ENCODE assay signal across 10 mouse cellular contexts in the genomic region with DNA sequence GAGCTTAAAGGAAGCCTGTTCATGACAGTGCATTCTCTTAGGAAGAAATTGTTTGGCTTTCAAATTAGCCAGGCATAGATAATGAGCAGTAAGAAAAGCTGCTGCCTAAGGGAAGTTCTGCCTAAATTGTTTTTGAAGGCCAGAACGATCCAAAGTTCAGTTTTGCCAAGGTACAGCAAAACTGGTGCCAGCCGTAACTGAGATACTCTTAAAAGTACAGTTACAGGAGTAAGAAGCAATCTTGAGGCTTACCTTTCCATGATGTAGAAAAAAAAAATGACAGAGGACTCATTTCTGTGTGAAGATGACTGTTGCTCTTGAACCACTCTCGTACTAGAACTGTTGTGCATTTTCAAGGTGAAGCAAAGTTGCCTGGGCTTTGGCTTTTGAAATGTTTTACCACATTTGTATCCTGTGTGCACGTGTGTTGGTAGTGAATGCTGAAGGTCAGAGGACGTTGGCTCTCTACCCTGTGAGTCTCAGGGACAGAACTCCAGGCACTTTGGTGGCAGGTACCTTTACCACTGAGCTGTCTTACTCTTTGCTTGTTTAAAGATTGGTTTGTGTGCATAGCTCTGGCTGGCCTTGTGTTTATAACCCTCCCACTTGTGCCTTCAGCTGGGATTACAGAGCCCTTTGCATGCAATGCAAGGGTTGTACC. TPM values are rescaled to one million over a fixed set of nuclear protein-coding genes. Genes with fewer than 3 reads are reported as not detected.
A peak's percentile ranks its signal among the peaks of the same experiment; 100 is the strongest.
DNase-seq lines count a peak whose midpoint lies in the region; ATAC-seq lines count a peak whose summit lies in the region.
"Had no signal": no experiment of that assay in that cellular context is flagged by ENCODE, and none has a peak within 500 bp of the region (broad histone marks: within the 10 kb centered on the region; RNA-seq: fewer than 3 reads in every experiment).

No protein-coding gene starts in this region.

- ATAC-seq in lung, embryonic 16.5 days (ENCODE audit: low read depth), result no peak
- ATAC-seq in kidney, embryonic 16.5 days (ENCODE audit: low FRiP score, low TSS enrichment), result no peak
- ATAC-seq in neural tube, embryonic 14.5 days (ENCODE audit: low read depth), result no peak
- no peak for ATAC-seq in granulocyte monocyte progenitor cell, adult 5-6 weeks (replicated peaks; ENCODE audit: poor library complexity, severe bottlenecking)

- H3K9ac ChIP-seq in lung, embryonic 16.5 days (ENCODE audit: low read length), result peak overlapping the region; percentile 20; the same call in 1 of the 2 replicates
- peak overlapping the region; percentile 41 for H3K9ac ChIP-seq in kidney, embryonic 16.5 days (replicated peaks; ENCODE audit: low read length)
- no peak overlapping the region; the same call in 1 of the 2 replicates for H3K9ac ChIP-seq in neural tube, embryonic 14.5 days (replicated peaks; ENCODE audit: low read depth, low read length)

- peaks cover 22% of the 10 kb centered on the region for H3K36me3 ChIP-seq in lung, embryonic 16.5 days (ENCODE audit: control insufficient read depth, insufficient read depth, low read length)
- H3K36me3 ChIP-seq in kidney, embryonic 16.5 days (ENCODE audit: insufficient read depth, low read length), result peaks cover 28% of the 10 kb centered on the region
- peaks cover 3% of the 10 kb centered on the region; the same call in 1 of the 2 replicates for H3K36me3 ChIP-seq in neural tube, embryonic 14.5 days (ENCODE audit: control insufficient read depth, insufficient read depth, low read length)

- no peak overlapping the region for H3K4me3 ChIP-seq in lung, embryonic 16.5 days (ENCODE audit: low read length)
- peak overlapping the region; percentile 22 for H3K4me3 ChIP-seq in kidney, embryonic 16.5 days (ENCODE audit: low read length)
- no peak overlapping the region for H3K4me3 ChIP-seq in neural tube, embryonic 14.5 days (ENCODE audit: low read depth, low read length)
- H3K4me3 ChIP-seq: hindbrain, embryonic 10.5 days had no signal

- no peaks in the 10 kb centered on the region for H3K27me3 ChIP-seq in lung, embryonic 16.5 days (ENCODE audit: control insufficient read depth, insufficient read depth, low read depth, low read length)
- no peaks in the 10 kb centered on the region for H3K27me3 ChIP-seq in kidney, embryonic 16.5 days (ENCODE audit: insufficient read depth, low read length)
- no peaks in the 10 kb centered on the region for H3K27me3 ChIP-seq in neural tube, embryonic 14.5 days (ENCODE audit: control insufficient read depth, insufficient read depth, low read length)

- H3K4me2 ChIP-seq in lung, embryonic 16.5 days (ENCODE audit: low read depth, low read length), result no peak overlapping the region
- peak overlapping the region; percentile 23 for H3K4me2 ChIP-seq in kidney, embryonic 16.5 days (replicated peaks; ENCODE audit: low read depth, low read length)
- peak overlapping the region; percentile 14; the same call in 1 of the 2 replicates for H3K4me2 ChIP-seq in neural tube, embryonic 14.5 days (ENCODE audit: low read depth, low read length)

- DNase-seq in adrenal gland, adult 2 months, result peak; percentile 17
- no peak for DNase-seq in adrenal gland, postnatal 25 days
- no peak for DNase-seq in lung, postnatal 36 days
- DNase-seq in gastrocnemius, postnatal 25 days, result no peak
- DNase-seq: cerebellum, adult 18-20 months had no signal

- 55% methylated on average over 5 of the region's 5 CpGs for WGBS in lung, embryonic 16.5 days
- 63% methylated on average over 5 of the region's 5 CpGs for WGBS in kidney, embryonic 16.5 days
- WGBS in neural tube, embryonic 14.5 days, result 77% methylated on average over 5 of the region's 5 CpGs

- no peaks in the 10 kb centered on the region for H3K9me3 ChIP-seq in lung, embryonic 16.5 days (ENCODE audit: control insufficient read depth, low read length)
- H3K9me3 ChIP-seq in kidney, embryonic 16.5 days (ENCODE audit: low read length), result no peaks in the 10 kb centered on the region
- no peaks in the 10 kb centered on the region for H3K9me3 ChIP-seq in neural tube, embryonic 14.5 days (ENCODE audit: control insufficient read depth, low read length)
- H3K9me3 ChIP-seq: hindbrain, embryonic 10.5 days had no signal

- H3K27ac ChIP-seq in lung, embryonic 16.5 days (ENCODE audit: low read length), result no peak overlapping the region
- H3K27ac ChIP-seq in kidney, embryonic 16.5 days (ENCODE audit: low read length), result no peak overlapping the region
- no peak overlapping the region for H3K27ac ChIP-seq in neural tube, embryonic 14.5 days (ENCODE audit: low read depth, low read length)
- H3K27ac ChIP-seq: hindbrain, embryonic 10.5 days had no signal

- peaks cover 23% of the 10 kb centered on the region for H3K4me1 ChIP-seq in lung, embryonic 16.5 days (replicated peaks; ENCODE audit: control insufficient read depth, insufficient read depth, low read length)
- H3K4me1 ChIP-seq in kidney, embryonic 16.5 days (ENCODE audit: insufficient read depth, low read length), result peaks cover 20% of the 10 kb centered on the region
- H3K4me1 ChIP-seq in neural tube, embryonic 14.5 days (ENCODE audit: control insufficient read depth, insufficient read depth, low read length), result peaks cover 15% of the 10 kb centered on the region

RNA-seq across cellular contexts. Expression of a gene that starts 3.0 kb away (rescaled TPM):
- 10 to 100 TPM; 45.6 to 60.8 TPM for total RNA-seq in adrenal gland, adult 2 months (2021)
- polyA plus RNA-seq in adrenal gland, adult 2 months (2012; rRNA removed), result 26.7 and 29.5 TPM in 2 replicates
- 48.4 and 54.3 TPM in 2 replicates for total RNA-seq in adrenal gland, postnatal 25 days (2021)
- 39.1 and 40.6 TPM in 2 replicates for polyA plus RNA-seq in lung, embryonic 16.5 days (2015; fragmentation: Nextera tagmentation; extraction: Ambion mirVana)
- 46.3 and 47.0 TPM in 2 replicates for polyA plus RNA-seq in kidney, embryonic 16.5 days (2015; fragmentation: Nextera tagmentation; extraction: Ambion mirVana)
- 36.8 and 40.5 TPM in 2 replicates for polyA plus RNA-seq in neural tube, embryonic 14.5 days (2014; fragmentation: Nextera tagmentation; extraction: Ambion mirVana)
- 96.2 and 111 TPM in 2 replicates for total RNA-seq in granulocyte monocyte progenitor cell, adult 5-6 weeks (2014; fragmentation: Nextera tagmentation)
- total RNA-seq in granulocyte monocyte progenitor cell, adult 5-6 weeks (2017), result 153 and 186 TPM in 2 replicates
- total RNA-seq in gastrocnemius, postnatal 25 days (2021), result 1 to 10 TPM; 9.0 to 9.5 TPM

RNA-seq across cellular contexts. Expression of a gene that starts 3.1 kb away (rescaled TPM):
- 100 to 1,000 TPM; 629 to 634 TPM for total RNA-seq in adrenal gland, adult 2 months (2021)
- 14.6 and 16.0 TPM in 2 replicates for polyA plus RNA-seq in adrenal gland, adult 2 months (2012; rRNA removed)
- 574 and 660 TPM in 2 replicates for total RNA-seq in adrenal gland, postnatal 25 days (2021)
- polyA plus RNA-seq in lung, embryonic 16.5 days (2015; fragmentation: Nextera tagmentation; extraction: Ambion mirVana), result 496 and 530 TPM in 2 replicates
- 471 and 512 TPM in 2 replicates for polyA plus RNA-seq in kidney, embryonic 16.5 days (2015; fragmentation: Nextera tagmentation; extraction: Ambion mirVana)
- 381 and 387 TPM in 2 replicates for polyA plus RNA-seq in neural tube, embryonic 14.5 days (2014; fragmentation: Nextera tagmentation; extraction: Ambion mirVana)
- total RNA-seq in granulocyte monocyte progenitor cell, adult 5-6 weeks (2014; fragmentation: Nextera tagmentation), result 1,057 and 1,062 TPM in 2 replicates
- total RNA-seq in granulocyte monocyte progenitor cell, adult 5-6 weeks (2017), result 1,430 and 1,531 TPM in 2 replicates
- 100 to 1,000 TPM; 280 to 315 TPM for total RNA-seq in gastrocnemius, postnatal 25 days (2021)

RNA-seq across cellular contexts. Expression of a gene that starts 10.0 kb away (rescaled TPM):
- 1 to 10 TPM; 4.1 to 7.3 TPM for total RNA-seq in adrenal gland, adult 2 months (2021)
- polyA plus RNA-seq in adrenal gland, adult 2 months (2012; rRNA removed), result 2.3 and 2.6 TPM in 2 replicates
- total RNA-seq in adrenal gland, postnatal 25 days (2021), result 6.6 and 6.8 TPM in 2 replicates
- 27.7 and 28.2 TPM in 2 replicates for polyA plus RNA-seq in lung, embryonic 16.5 days (2015; fragmentation: Nextera tagmentation; extraction: Ambion mirVana)
- 32.6 and 34.2 TPM in 2 replicates for polyA plus RNA-seq in kidney, embryonic 16.5 days (2015; fragmentation: Nextera tagmentation; extraction: Ambion mirVana)
- 9.9 and 11.8 TPM in 2 replicates for polyA plus RNA-seq in neural tube, embryonic 14.5 days (2014; fragmentation: Nextera tagmentation; extraction: Ambion mirVana)
- 4.1 and 5.3 TPM in 2 replicates for total RNA-seq in granulocyte monocyte progenitor cell, adult 5-6 weeks (2014; fragmentation: Nextera tagmentation)
- 27.0 and 31.0 TPM in 2 replicates for total RNA-seq in granulocyte monocyte progenitor cell, adult 5-6 weeks (2017)
- 1 to 10 TPM; 1.7 to 1.8 TPM for total RNA-seq in gastrocnemius, postnatal 25 days (2021)

RNA-seq across cellular contexts. Expression of a gene that starts 11.3 kb away (rescaled TPM):
- under 1 TPM; 0.89 to 0.97 TPM for total RNA-seq in adrenal gland, adult 2 months (2021)
- 1.1 and 1.6 TPM in 2 replicates for polyA plus RNA-seq in adrenal gland, adult 2 months (2012; rRNA removed)
- total RNA-seq in adrenal gland, postnatal 25 days (2021), result 0.95 and 2.0 TPM in 2 replicates
- polyA plus RNA-seq in lung, embryonic 16.5 days (2015; fragmentation: Nextera tagmentation; extraction: Ambion mirVana), result 8.0 and 10.0 TPM in 2 replicates
- polyA plus RNA-seq in kidney, embryonic 16.5 days (2015; fragmentation: Nextera tagmentation; extraction: Ambion mirVana), result 8.8 and 10.5 TPM in 2 replicates
- polyA plus RNA-seq in neural tube, embryonic 14.5 days (2014; fragmentation: Nextera tagmentation; extraction: Ambion mirVana), result 6.8 and 7.3 TPM in 2 replicates
- 4.1 and 10.9 TPM in 2 replicates for total RNA-seq in granulocyte monocyte progenitor cell, adult 5-6 weeks (2014; fragmentation: Nextera tagmentation)
- 2.2 and 8.1 TPM in 2 replicates for total RNA-seq in granulocyte monocyte progenitor cell, adult 5-6 weeks (2017)
- under 1 TPM; 0.56 to 0.62 TPM for total RNA-seq in gastrocnemius, postnatal 25 days (2021)

RNA-seq across cellular contexts. Expression of a gene that starts 17.1 kb away (rescaled TPM):
- 1 to 10 TPM; 4.1 to 5.7 TPM for total RNA-seq in adrenal gland, adult 2 months (2021)
- polyA plus RNA-seq in adrenal gland, adult 2 months (2012; rRNA removed), result 0.16 TPM in 1 of 2 replicates, not detected in the other
- total RNA-seq in adrenal gland, postnatal 25 days (2021), result 5.4 and 6.9 TPM in 2 replicates
- polyA plus RNA-seq in lung, embryonic 16.5 days (2015; fragmentation: Nextera tagmentation; extraction: Ambion mirVana), result 25.8 and 27.2 TPM in 2 replicates
- polyA plus RNA-seq in kidney, embryonic 16.5 days (2015; fragmentation: Nextera tagmentation; extraction: Ambion mirVana), result 26.8 and 28.7 TPM in 2 replicates
- polyA plus RNA-seq in neural tube, embryonic 14.5 days (2014; fragmentation: Nextera tagmentation; extraction: Ambion mirVana), result 9.0 and 9.1 TPM in 2 replicates
- 7.2 and 16.0 TPM in 2 replicates for total RNA-seq in granulocyte monocyte progenitor cell, adult 5-6 weeks (2014; fragmentation: Nextera tagmentation)
- 13.7 and 38.3 TPM in 2 replicates for total RNA-seq in granulocyte monocyte progenitor cell, adult 5-6 weeks (2017)
- 1 to 10 TPM; 1.8 to 2.4 TPM for total RNA-seq in gastrocnemius, postnatal 25 days (2021)
